Mouse (Mus musculus): ENCODE measurements around the gene Coq3. TPM values are rescaled to one million over a fixed set of nuclear protein-coding genes. Genes with fewer than 3 reads are reported as not detected.

Gene Coq3
- 13.0 and 13.2 TPM in 2 replicates for polyA plus RNA-seq (2021; fragmentation: Nextera tagmentation)
- long read RNA-seq, experiment 1, transcript Coq3-201 (7 exons, 2,651 nt), result major isoform, 67 of 89 reads
- long read RNA-seq, experiment 1, partial matches to known transcripts, result 3 of 89 reads
- long read RNA-seq, experiment 1, other reads (novel, unspliced or antisense), result 19 of 89 reads
- long read RNA-seq, experiment 2, transcript Coq3-201 (7 exons, 2,651 nt), result major isoform, 14 of 27 reads
- long read RNA-seq, experiment 2, partial matches to known transcripts, result 3 of 27 reads
- long read RNA-seq, experiment 2, other reads (novel, unspliced or antisense), result 10 of 27 reads

GRCm38 (mm10) chr4:21879565-21880220, at the start of gene Coq3:
Gene Coq3 (plus strand): TSS chr4:21879673.

GRCm38 (mm10) chr4:21847481-21848286, 31.8 kb upstream of the Coq3 start, which contains the start of gene Pnisr:
Gene Pnisr (plus strand): TSS chr4:21847583.

GRCm38 (mm10) chr4:21930971-21931771, 51.7 kb downstream of the Coq3 start, which contains the start of gene Faxc:
Gene Faxc (plus strand): TSS chr4:21931329.

Other genes starting within 250 kb of the Coq3 start
- gene Prdm13, start 193.7 kb upstream of the Coq3 start, polyA plus RNA-seq (2021; fragmentation: Nextera tagmentation), result not detected in 2 replicates
- gene Ccnc, start 152.0 kb upstream of the Coq3 start, polyA plus RNA-seq (2021; fragmentation: Nextera tagmentation), result 41.0 and 46.0 TPM in 2 replicates
- 6.1 and 9.7 TPM in 2 replicates for gene Usp45, start 112.5 kb upstream of the Coq3 start, polyA plus RNA-seq (2021; fragmentation: Nextera tagmentation)
- gene Tstd3, start 112.5 kb upstream of the Coq3 start, polyA plus RNA-seq (2021; fragmentation: Nextera tagmentation), result 20.7 and 22.3 TPM in 2 replicates
- 46.2 and 57.1 TPM in 2 replicates for gene Pnisr, start 32.1 kb upstream of the Coq3 start, polyA plus RNA-seq (2021; fragmentation: Nextera tagmentation)
- gene Faxc, start 51.7 kb downstream of the Coq3 start, polyA plus RNA-seq (2021; fragmentation: Nextera tagmentation), result 5.4 and 13.5 TPM in 2 replicates

All from left cerebral cortex, adult 6 months (tissue).